Mouse (Mus musculus) midbrain, embryonic 12.5 days (tissue): ENCODE measurements at regions not wholly inside any gene's neighbourhood (a gene's known extent, or its start where the extent isn't known, plus 50 kb on each side); places are given as distances from the start of the nearest gene placed in this dataset.

Experiments used
- ATAC-seq: fragments of 200-750 bp; cut with Nextera tagmentation; 2 replicates; pipeline ENCODE4 v1.8.0; 2017; ENCODE audit warnings: low read depth, moderate TSS enrichment, moderate library complexity; ENCODE audit not compliant: low FRiP score
- H3K27ac ChIP-seq: fragments of 300-500 bp; sonication (generic); replicated peaks from 2 replicates; pipeline ENCODE4 v1.5.1; 2016; ENCODE audit warnings: mild to moderate bottlenecking
- H3K27me3 ChIP-seq: fragments of 300-500 bp; sonication (generic); 2 replicates; pipeline ENCODE4 v1.6.1; 2016; ENCODE audit warnings: mild to moderate bottlenecking
- H3K36me3 ChIP-seq: fragments of 300-500 bp; sonication (generic); 2 replicates; pipeline ENCODE4 v1.6.1; 2016
- H3K4me1 ChIP-seq: fragments of 300-500 bp; sonication (generic); 2 replicates; pipeline ENCODE4 v1.6.1; 2016
- H3K4me2 ChIP-seq: fragments of 300-500 bp; sonication (generic); replicated peaks from 2 replicates; pipeline ENCODE4 v1.6.1; 2016; ENCODE audit warnings: mild to moderate bottlenecking, moderate library complexity
- H3K4me3 ChIP-seq: fragments of 300-500 bp; sonication (generic); 2 replicates; pipeline ENCODE4 v1.5.1; 2016; ENCODE audit warnings: mild to moderate bottlenecking
- H3K9ac ChIP-seq: fragments of 300-500 bp; sonication (generic); replicated peaks from 2 replicates; pipeline ENCODE4 v1.6.1; 2016; ENCODE audit warnings: mild to moderate bottlenecking, moderate library complexity
- H3K9me3 ChIP-seq: fragments of 300-500 bp; sonication (generic); 2 replicates; pipeline ENCODE4 v1.6.1; 2016; ENCODE audit warnings: mild to moderate bottlenecking
- WGBS: fragments of 180-500 bp; shearing (Covaris S2); methylation state at CpG from one replicate; pipeline ENCODE4 v1.1.7; 2016; 5-methylcytosine and 5-hydroxymethylcytosine counted together

DNA sequence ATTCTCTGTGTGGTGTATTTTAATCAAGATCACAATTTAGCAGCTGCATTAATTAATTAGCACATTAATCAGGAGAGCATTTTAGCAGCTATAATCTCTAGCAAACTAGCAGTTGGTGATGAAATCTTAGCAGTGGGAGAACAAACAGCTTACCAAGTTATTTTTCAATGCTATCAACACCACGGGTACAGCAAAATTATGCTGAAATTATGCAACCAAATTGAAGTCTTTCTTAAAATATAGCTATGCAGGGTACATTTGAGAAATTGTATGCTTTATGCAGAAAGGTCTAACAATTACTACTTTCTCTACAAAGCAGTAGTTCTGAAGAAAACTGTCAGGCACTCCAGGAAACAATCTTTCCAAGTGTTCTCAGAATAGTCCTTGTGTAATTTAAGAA is 378.1 kb downstream of the Dnajb9 start:
- H3K9me3 ChIP-seq = no peaks in the 10 kb centered on the region
- H3K4me2 ChIP-seq = no peak overlapping the region
- no peak for ATAC-seq
- no peak overlapping the region for H3K27ac ChIP-seq
- 85% methylated on average over 1 of the region's 1 CpGs for WGBS
- H3K36me3 ChIP-seq = no peaks in the 10 kb centered on the region
- H3K4me1 ChIP-seq = no peaks in the 10 kb centered on the region
- no peaks in the 10 kb centered on the region for H3K27me3 ChIP-seq
- H3K9ac ChIP-seq = no peak overlapping the region
- H3K4me3 ChIP-seq = no peak overlapping the region

DNA sequence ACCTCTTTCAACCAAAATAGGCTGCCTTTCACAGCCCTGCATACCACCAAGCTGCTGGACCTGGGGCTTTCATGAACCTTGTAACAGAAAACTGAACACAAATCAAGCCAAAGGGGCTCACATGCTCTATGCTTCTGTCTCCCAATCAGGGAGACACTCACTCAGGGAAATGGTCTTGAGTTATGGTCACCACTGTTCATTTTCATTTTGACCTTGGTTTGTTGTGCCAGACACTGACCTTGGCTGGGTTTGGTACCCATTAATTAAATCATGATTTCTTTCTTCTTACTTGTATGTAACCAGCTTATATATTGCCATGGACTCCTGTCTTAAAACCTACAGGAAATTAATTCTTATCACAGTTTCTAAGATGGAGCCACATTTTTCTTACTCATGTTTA is 381.5 kb downstream of the Dnajb9 start:
- H3K27me3 ChIP-seq = no peaks in the 10 kb centered on the region
- no peak overlapping the region for H3K4me3 ChIP-seq
- no peak overlapping the region for H3K4me2 ChIP-seq
- no peak overlapping the region for H3K27ac ChIP-seq
- no peaks in the 10 kb centered on the region for H3K9me3 ChIP-seq
- no peak for ATAC-seq
- no peaks in the 10 kb centered on the region for H3K4me1 ChIP-seq
- no peaks in the 10 kb centered on the region for H3K36me3 ChIP-seq
- no peak overlapping the region for H3K9ac ChIP-seq

DNA sequence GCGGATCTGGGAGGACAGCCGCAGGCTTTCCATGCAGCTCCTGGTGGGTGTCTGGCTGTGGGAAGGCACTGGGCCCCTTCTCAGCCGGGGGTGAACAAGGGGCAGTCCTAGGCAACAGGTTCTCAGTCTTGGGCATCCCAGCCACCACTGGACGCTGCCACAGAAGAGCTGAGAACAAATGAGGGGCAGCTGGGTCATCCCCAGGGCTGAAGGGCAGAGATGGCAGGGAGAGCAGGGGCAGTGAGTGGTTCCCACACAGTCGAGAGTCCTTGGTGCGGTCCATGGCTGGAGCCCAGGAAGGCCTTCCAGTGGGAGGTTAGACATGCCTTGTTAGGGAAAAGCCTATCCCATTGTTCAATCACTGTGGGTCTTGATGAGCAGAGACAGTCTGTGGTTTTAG is 382.2 kb downstream of the Dnajb9 start:
- 82% methylated on average over 6 of the region's 6 CpGs for WGBS
- ATAC-seq = no peak
- H3K27ac ChIP-seq = no peak overlapping the region
- H3K36me3 ChIP-seq = no peaks in the 10 kb centered on the region
- no peaks in the 10 kb centered on the region for H3K9me3 ChIP-seq
- no peak overlapping the region for H3K9ac ChIP-seq
- no peaks in the 10 kb centered on the region for H3K27me3 ChIP-seq
- no peaks in the 10 kb centered on the region for H3K4me1 ChIP-seq
- H3K4me2 ChIP-seq = no peak overlapping the region
- no peak overlapping the region for H3K4me3 ChIP-seq

DNA sequence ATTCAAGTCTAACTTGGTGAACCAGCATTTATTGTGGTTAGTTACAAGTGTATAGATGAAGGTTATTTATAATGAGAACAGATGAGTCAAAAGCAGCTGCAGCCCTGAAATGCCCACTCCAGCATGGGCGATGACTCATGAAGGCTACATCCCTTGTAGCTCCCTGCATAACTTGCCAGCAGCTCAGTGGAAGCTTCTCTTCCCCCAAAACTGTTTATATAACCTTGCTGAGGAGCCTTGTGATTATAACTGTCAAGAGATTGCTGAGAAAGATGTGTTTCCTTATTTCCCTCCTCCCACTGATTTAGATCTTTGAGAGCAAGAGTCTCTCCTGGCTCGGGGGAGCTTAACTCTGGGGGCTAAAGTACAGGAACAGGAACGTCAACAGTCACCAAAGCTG is 382.8 kb downstream of the Dnajb9 start:
- H3K4me1 ChIP-seq = no peaks in the 10 kb centered on the region
- H3K4me3 ChIP-seq = no peak overlapping the region
- H3K9ac ChIP-seq = no peak overlapping the region
- no peak for ATAC-seq
- 64% methylated on average over 3 of the region's 3 CpGs for WGBS
- no peak overlapping the region for H3K27ac ChIP-seq
- no peaks in the 10 kb centered on the region for H3K36me3 ChIP-seq
- H3K9me3 ChIP-seq = no peaks in the 10 kb centered on the region
- H3K4me2 ChIP-seq = no peak overlapping the region
- H3K27me3 ChIP-seq = no peaks in the 10 kb centered on the region

DNA sequence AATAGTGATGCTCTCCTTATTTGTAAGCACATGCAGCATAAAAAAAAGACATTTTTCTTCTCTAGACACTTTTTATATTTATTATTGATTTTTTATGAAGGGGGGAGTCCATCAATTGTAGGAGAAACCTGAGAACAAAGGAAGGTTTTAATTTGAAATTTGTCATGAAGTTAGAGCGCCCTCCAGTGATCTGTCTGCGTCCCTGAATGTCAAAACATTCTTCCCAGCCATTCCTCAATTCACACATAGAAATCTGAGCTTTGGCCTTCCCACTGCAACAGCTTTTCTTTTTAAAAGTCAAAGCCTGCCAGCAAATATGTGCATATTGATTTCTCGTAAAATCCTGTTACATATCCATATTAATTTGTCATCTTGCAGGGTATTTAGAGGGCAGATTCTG is 396.6 kb downstream of the Dnajb9 start:
- H3K4me1 ChIP-seq = no peaks in the 10 kb centered on the region
- no peak for ATAC-seq
- H3K36me3 ChIP-seq = no peaks in the 10 kb centered on the region
- H3K9me3 ChIP-seq = no peaks in the 10 kb centered on the region
- no peak overlapping the region for H3K4me2 ChIP-seq
- no peak overlapping the region for H3K4me3 ChIP-seq
- no peaks in the 10 kb centered on the region for H3K27me3 ChIP-seq
- no peak overlapping the region for H3K9ac ChIP-seq
- 9% methylated on average over 3 of the region's 3 CpGs for WGBS
- no peak overlapping the region for H3K27ac ChIP-seq

DNA sequence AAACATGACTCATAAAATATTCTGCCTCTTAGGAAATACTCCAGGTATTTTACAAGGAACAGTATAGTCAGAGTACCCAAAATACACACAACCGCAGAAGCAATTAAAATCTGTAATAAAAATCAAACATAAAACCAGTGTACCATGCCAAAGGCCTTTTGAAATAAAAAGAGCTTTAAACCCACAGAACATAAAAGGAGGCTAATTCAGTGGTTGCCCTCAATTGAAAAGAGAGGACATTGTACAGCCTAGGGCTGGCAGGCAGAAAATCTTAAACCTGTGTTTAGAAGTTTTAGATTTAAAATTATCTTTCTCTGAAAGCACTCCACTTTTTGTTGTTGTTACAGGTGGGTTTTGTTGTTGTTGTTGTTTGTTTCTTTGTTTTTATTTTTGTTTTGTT is 437.4 kb downstream of the Dnajb9 start:
- WGBS = 59% methylated on average over 1 of the region's 1 CpGs
- no peaks in the 10 kb centered on the region for H3K27me3 ChIP-seq
- H3K4me1 ChIP-seq = no peaks in the 10 kb centered on the region
- H3K27ac ChIP-seq = no peak overlapping the region
- ATAC-seq = no peak
- H3K9me3 ChIP-seq = no peaks in the 10 kb centered on the region
- H3K36me3 ChIP-seq = no peaks in the 10 kb centered on the region
- no peak overlapping the region for H3K9ac ChIP-seq
- H3K4me2 ChIP-seq = no peak overlapping the region
- H3K4me3 ChIP-seq = no peak overlapping the region

DNA sequence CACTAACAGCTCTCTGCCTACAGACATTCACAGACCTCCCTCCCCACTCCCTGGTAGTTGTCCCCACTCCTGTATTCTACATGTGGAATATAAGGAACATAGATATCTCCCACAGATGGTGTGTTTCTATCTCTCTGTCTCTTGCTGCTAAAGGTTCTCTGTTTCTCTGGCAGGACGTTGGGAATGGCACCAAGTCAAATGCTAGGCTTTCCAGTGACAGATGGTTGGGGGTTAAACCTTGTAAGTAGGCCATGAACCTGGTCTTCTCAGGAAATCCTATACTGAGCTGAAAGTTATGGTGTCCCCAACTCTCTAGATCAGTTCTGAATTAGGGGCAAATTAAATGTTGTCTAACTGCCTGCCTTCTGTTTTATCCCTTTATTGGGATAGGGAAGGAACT is 448.0 kb downstream of the Dnajb9 start:
- Histone ChIP-seq H3K9ac (no peak overlapping the region), H3K27me3 (no peaks in the 10 kb centered on the region), H3K4me1 (no peaks in the 10 kb centered on the region), H3K36me3 (no peaks in the 10 kb centered on the region), H3K4me3 (no peak overlapping the region), H3K27ac (no peak overlapping the region), H3K4me2 (no peak overlapping the region), H3K9me3 (no peaks in the 10 kb centered on the region)
- no peak for ATAC-seq
- WGBS = 52% methylated on average over 1 of the region's 1 CpGs
